Mouse (Mus musculus) stomach, postnatal 0 days (tissue): ENCODE measurements around the gene Fam213b. TPM values are rescaled to one million over a fixed set of nuclear protein-coding genes. Genes with fewer than 3 reads are reported as not detected.
A peak's percentile ranks its signal among the peaks of the same experiment; 100 is the strongest.

Experiments used
- ATAC-seq: fragments of 200-750 bp; cut with Nextera tagmentation; 2 replicates; pipeline ENCODE4 v1.8.0; 2017; ENCODE audit not compliant: low FRiP score, low TSS enrichment
- DNase-seq: peaks from one replicate; pipeline ENCODE4 v3.0.0-alpha.2; 2016; ENCODE audit warnings: low spot score
- H3K27ac ChIP-seq: fragments of 300-500 bp; sonication (generic); replicated peaks from 2 replicates; pipeline ENCODE4 v1.5.1; 2014; ENCODE audit warnings: mild to moderate bottlenecking, control low read depth
- H3K27me3 ChIP-seq: fragments of 300-500 bp; sonication (generic); 2 replicates; pipeline ENCODE4 v1.6.1; 2014; ENCODE audit warnings: low read length; ENCODE audit not compliant: control insufficient read depth, insufficient read depth
- H3K36me3 ChIP-seq: fragments of 300-500 bp; sonication (generic); 2 replicates; pipeline ENCODE4 v1.6.1; 2014; ENCODE audit warnings: low read length, mixed read lengths; ENCODE audit not compliant: control insufficient read depth, insufficient read depth
- H3K4me1 ChIP-seq: fragments of 300-500 bp; sonication (generic); replicated peaks from 2 replicates; pipeline ENCODE4 v1.6.1; 2014; ENCODE audit warnings: antibody characterized with exemption; ENCODE audit not compliant: control insufficient read depth, insufficient read depth
- H3K4me2 ChIP-seq: fragments of 300-500 bp; sonication (generic); replicated peaks from 2 replicates; pipeline ENCODE4 v1.6.1; 2014; ENCODE audit warnings: low read depth, mild to moderate bottlenecking, control low read depth, moderate library complexity
- H3K4me3 ChIP-seq: fragments of 300-500 bp; sonication (generic); 2 replicates; pipeline ENCODE4 v1.5.1; 2014; ENCODE audit warnings: low read depth, low read length, control low read depth
- H3K9ac ChIP-seq: fragments of 300-500 bp; sonication (generic); 2 replicates; pipeline ENCODE4 v1.6.1; 2014; ENCODE audit warnings: mild to moderate bottlenecking, low read length, control low read depth, mixed read lengths
- H3K9me3 ChIP-seq: fragments of 300-500 bp; sonication (generic); 2 replicates; pipeline ENCODE4 v1.6.1; 2016; ENCODE audit warnings: low read length; ENCODE audit not compliant: control insufficient read depth
- CTCF ChIP-seq: IDR thresholded peaks from 2 replicates; pipeline ENCODE4 v1.5.1; 2016; ENCODE audit warnings: antibody characterized with exemption, low read depth, mild to moderate bottlenecking, moderate library complexity
- EP300 ChIP-seq: optimal IDR thresholded peaks from 2 replicates; pipeline ENCODE3; 2016; ENCODE audit warnings: antibody characterized with exemption
- WGBS: fragments of 180-500 bp; shearing (Covaris S2); extraction: QIAGEN DNeasy Blood & Tissue Kit; methylation state at CpG from one replicate; pipeline ENCODE4 v1.1.7; 2014; 5-methylcytosine and 5-hydroxymethylcytosine counted together
- polyA plus RNA-seq: library from polyadenylated mRNA; unstranded; fragments of >200 nt; fragmentation: Nextera tagmentation; extraction: Ambion mirVana; gene quantifications from 2 replicates; pipeline ENCODE4 v1.2.1, GENCODE M21; 2015

The Fam213b gene
- polyA plus RNA-seq, 1 experiment from 2014 or later = 62.1 TPM

DNA sequence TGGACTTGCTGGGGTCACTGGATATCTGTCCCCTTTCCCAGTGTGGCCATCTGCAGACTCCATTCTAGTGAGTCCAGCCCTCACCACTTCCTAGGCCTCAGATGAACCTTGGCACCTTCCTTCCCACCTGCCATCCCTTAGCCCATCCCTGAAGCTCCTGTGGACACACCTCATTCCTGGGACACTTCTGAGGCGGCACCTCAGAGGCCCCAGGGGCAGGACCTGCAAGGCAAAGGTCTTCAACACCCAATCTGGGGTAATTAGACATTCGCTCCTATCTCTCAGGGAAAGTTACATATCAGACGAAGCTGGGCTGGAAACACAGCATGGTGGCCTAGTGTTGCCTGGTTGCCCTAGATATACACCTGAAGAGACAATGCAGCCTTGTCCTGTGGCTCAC lies 15.8 kb upstream of the Fam213b start:
- Histone ChIP-seq H3K36me3 (no peaks in the 10 kb centered on the region; the same call in 1 of the 2 replicates), H3K9ac (no peak overlapping the region), H3K9me3 (no peaks in the 10 kb centered on the region), H3K27ac (no peak overlapping the region), H3K4me3 (no peak overlapping the region), H3K4me2 (no peak overlapping the region), H3K27me3 (no peaks in the 10 kb centered on the region), H3K4me1 (peaks cover 2% of the 10 kb centered on the region; the same call in 1 of the 2 replicates)
- no peak for ATAC-seq
- WGBS = 76% methylated on average over 3 of the region's 3 CpGs
- DNase-seq = no peak
- TF ChIP-seq CTCF (no peak), EP300 (no peak)

DNA sequence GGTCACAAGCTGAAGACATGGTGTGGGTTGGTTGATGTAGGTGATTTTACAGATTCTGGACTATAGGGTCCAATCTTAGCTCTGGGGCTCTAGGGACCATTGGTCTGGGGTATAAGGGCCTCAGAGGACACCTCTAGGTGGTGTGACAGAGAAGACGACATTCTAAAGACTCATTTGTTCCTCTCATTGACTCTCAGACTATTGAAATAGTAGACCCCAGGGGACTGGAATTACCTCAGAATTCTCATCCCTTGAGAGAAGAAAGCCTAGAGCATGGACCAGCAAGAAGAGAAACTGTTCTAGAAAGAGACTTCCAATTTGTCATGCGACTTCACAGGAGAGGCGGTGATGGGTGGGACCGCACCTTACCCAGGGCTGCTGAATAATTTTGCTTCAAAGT lies 15.3 kb upstream of the Fam213b start:
- no peak overlapping the region for H3K4me3 ChIP-seq
- WGBS = 96% methylated on average over 4 of the region's 4 CpGs
- H3K27me3 ChIP-seq = no peaks in the 10 kb centered on the region
- H3K9ac ChIP-seq = no peak overlapping the region
- H3K36me3 ChIP-seq = no peaks in the 10 kb centered on the region; the same call in 1 of the 2 replicates
- ATAC-seq (no peak), DNase-seq (no peak)
- no peaks in the 10 kb centered on the region for H3K9me3 ChIP-seq
- peaks cover 2% of the 10 kb centered on the region; the same call in 1 of the 2 replicates for H3K4me1 ChIP-seq
- H3K4me2 ChIP-seq = no peak overlapping the region
- TF ChIP-seq EP300 = no peak
- TF ChIP-seq CTCF = no peak
- H3K27ac ChIP-seq = no peak overlapping the region

DNA sequence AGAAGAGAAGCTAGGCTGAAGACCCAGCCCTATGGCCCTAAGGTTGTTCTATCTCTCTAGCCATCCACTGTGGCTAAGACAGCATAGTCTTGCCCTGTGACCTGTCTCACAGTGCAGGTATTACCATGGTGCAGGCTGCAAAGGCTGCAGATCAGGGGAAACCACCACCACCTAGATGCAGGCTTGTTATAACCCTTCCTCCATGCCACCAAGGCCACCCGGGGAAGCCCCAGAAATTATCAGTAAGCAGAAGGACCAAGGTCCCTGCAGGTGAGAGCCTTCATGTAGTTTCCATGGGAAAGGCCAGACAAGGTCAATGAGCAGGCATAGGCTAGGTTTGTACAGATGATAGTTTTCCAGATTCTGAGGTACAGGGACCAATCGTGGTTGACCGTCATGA lies 14.9 kb upstream of the Fam213b start:
- ATAC-seq = no peak
- no peak overlapping the region for H3K27ac ChIP-seq
- no peak for DNase-seq
- no peaks in the 10 kb centered on the region; the same call in 1 of the 2 replicates for H3K36me3 ChIP-seq
- H3K4me3 ChIP-seq = no peak overlapping the region
- peaks cover 2% of the 10 kb centered on the region; the same call in 1 of the 2 replicates for H3K4me1 ChIP-seq
- H3K27me3 ChIP-seq = no peaks in the 10 kb centered on the region
- 95% methylated on average over 3 of the region's 3 CpGs for WGBS
- no peak overlapping the region for H3K4me2 ChIP-seq
- TF ChIP-seq CTCF = no peak
- TF ChIP-seq EP300 = no peak
- no peak overlapping the region for H3K9ac ChIP-seq
- H3K9me3 ChIP-seq = no peaks in the 10 kb centered on the region

DNA sequence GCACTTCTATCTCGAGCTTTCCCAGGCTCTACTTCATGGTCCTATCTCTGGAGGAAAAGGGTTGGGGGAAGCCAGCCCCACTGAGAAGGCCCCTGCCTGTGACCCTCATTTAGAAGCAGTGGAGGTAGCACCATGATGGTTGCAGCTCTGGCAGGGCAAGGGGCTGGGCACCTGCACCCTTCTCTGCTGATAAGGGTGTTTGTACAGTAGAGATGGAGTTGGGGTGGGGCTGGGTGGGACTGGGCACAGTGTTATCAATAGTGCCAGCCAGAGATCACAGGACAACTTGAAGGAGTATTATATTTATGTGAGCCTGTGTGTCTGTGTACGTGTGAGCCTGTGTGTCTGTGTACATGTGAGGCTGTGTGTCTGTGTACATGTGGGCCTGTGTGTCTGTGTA lies 12.7 kb upstream of the Fam213b start:
- Histone ChIP-seq H3K4me3 (no peak overlapping the region), H3K4me2 (no peak overlapping the region), H3K4me1 (peaks cover 2% of the 10 kb centered on the region; the same call in 1 of the 2 replicates), H3K36me3 (no peaks in the 10 kb centered on the region), H3K9ac (no peak overlapping the region), H3K27me3 (no peaks in the 10 kb centered on the region), H3K9me3 (no peaks in the 10 kb centered on the region), H3K27ac (peak overlapping the region; percentile 63)
- ATAC-seq (peak; percentile 39), DNase-seq (peak; percentile 46)
- TF ChIP-seq EP300 = no peak
- no peak for TF ChIP-seq CTCF
- 43% methylated on average over 2 of the region's 2 CpGs for WGBS

DNA sequence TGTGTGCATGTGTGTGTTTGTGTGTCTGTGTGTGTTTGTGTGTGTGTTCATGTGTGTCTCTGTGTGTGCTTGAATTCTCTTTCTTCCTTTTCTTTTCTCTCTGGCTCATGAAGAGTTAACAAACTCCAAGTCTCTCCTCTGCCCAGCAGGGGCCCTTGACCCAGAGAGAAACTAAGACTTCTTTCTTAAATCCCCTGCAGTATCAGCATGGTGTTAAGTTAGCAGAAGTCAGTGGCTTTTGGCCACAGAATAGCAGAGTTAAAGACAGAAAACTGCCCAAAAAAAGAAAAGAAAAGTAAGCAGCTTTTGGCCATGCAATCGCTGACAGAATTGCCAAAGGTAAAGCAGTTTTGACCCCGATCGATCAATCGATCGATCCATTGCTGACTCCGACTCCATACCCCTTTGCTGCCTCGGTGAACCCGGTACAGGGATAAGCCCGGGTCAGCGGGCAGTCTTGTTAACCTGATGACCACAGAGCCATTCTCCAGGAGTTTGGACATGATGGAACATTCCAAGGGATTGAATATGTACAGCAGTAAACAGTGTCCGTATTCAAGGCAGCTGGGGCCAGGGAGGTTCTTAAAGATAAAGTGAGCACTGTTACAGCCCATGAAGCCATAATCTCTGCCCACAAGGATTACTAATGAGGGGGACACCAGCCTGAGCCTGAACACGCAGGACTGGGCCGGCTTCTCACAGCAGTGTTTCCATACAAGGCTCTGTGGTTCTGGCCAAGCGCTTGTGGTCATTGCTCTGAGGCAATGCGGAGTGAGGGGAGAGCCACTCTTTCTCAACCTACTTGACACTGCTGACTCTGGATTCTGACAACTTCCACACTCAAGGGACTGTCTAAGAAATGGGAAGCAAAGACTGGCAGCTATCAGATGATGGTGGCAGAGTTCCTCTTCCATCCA lies 11.9 kb upstream of the Fam213b start:
- peak overlapping the region; percentile 63 for H3K27ac ChIP-seq

DNA sequence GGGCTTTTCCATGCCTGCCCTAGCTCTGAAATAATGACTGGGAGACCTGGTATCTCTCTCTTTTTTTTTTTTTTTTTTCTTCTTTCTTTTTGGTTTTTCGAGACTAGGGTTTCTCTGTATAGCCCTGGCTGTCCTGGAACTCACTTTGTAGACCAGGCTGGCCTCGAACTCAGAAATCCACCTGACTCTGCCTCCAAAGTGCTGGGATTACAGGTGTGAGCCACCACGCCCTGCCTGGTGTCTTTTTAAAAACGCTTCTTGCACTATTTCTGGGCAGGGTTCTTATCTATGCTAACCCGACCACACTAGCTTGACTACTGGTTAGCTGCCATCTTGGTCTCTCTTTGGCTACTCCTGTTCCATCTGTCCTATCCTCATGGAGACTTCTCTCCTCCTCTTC lies 9.6 kb upstream of the Fam213b start:
- TF ChIP-seq CTCF (no peak), EP300 (no peak)
- no peaks in the 10 kb centered on the region for H3K36me3 ChIP-seq
- no peak overlapping the region for H3K4me3 ChIP-seq
- H3K4me2 ChIP-seq = no peak overlapping the region
- ATAC-seq (no peak), DNase-seq (no peak)
- no peaks in the 10 kb centered on the region for H3K27me3 ChIP-seq
- no peaks in the 10 kb centered on the region for H3K9me3 ChIP-seq
- peaks cover 2% of the 10 kb centered on the region for H3K4me1 ChIP-seq
- H3K27ac ChIP-seq = no peak overlapping the region
- WGBS = 88% methylated on average over 5 of the region's 5 CpGs
- no peak overlapping the region for H3K9ac ChIP-seq

More for the DNA sequence above, 11.9 kb upstream of the Fam213b start:
- H3K4me1 ChIP-seq = peaks cover 2% of the 10 kb centered on the region; the same call in 1 of the 2 replicates
- no peaks in the 10 kb centered on the region for H3K36me3 ChIP-seq
- no peak overlapping the region for H3K4me3 ChIP-seq
- peak overlapping the region; percentile 18; the same call in 1 of the 2 replicates for H3K4me2 ChIP-seq
- WGBS = 20% methylated on average over 15 of the region's 15 CpGs
- H3K9me3 ChIP-seq = no peaks in the 10 kb centered on the region
- peak overlapping the region; percentile 18; the same call in 1 of the 2 replicates for H3K9ac ChIP-seq
- no peak for TF ChIP-seq EP300
- no peak for TF ChIP-seq CTCF
- H3K27me3 ChIP-seq = no peaks in the 10 kb centered on the region
- ATAC-seq (peak; percentile 67), DNase-seq (no peak)
